Mouse (Mus musculus) layer of hippocampus, adult 9-11 months (tissue): ENCODE results near the gene Aldoart1.

Experiments used
- DNase-seq: peaks from one replicate; pipeline ENCODE4 v3.0.0; 2022

Aldoart1 gene

GRCm38 (mm10) chr4:72852534-72852933 lies at the start of gene Aldoart1:
Gene Aldoart1 (minus strand): TSS chr4:72852634.
- no peak for DNase-seq

GRCm38 (mm10) chr4:72901566-72901965 lies 49.1 kb upstream of the Aldoart1 start:
- DNase-seq, result no peak

DNA sequence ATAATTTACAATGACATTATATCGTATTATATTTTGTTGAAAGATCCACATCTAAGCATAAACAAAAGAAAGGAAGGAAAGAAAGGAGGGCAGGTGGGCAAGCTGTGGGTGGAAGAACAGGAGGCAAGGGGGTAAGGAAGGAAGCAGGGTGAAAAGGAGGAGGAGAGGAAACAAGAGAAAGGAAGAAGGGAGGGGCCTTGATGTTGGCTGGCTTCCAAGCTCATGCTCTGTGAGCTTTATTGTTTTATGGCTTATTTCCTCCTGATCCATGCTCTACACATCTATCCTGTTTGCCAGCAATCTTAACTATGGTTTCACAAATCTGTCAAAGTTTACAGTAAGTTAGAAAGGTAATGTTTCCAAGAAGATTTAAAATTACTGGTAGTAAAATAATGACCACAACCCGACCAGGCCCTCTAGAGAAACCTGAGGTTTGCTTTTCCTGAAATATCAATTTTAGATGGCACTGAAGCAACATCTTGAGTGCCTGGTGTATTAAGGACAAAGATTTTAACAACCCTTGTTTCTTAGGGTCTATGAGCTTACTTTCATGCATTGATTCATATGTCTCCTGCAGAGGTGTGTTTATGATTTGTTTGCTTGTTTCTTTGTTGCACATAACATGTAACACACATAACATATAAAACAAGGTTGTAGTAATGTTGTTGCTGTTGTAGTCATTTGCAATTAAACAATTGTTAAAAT lies 13.1 kb upstream of the Aldoart1 start:
- DNase-seq, result no peak

GRCm38 (mm10) chr4:72844276-72844675 lies 8.2 kb downstream of the Aldoart1 start:
- DNase-seq, result no peak

GRCm38 (mm10) chr4:72843025-72843424 lies 9.4 kb downstream of the Aldoart1 start:
- no peak for DNase-seq

GRCm38 (mm10) chr4:72836430-72836829 lies 16.0 kb downstream of the Aldoart1 start:
- DNase-seq, result no peak

GRCm38 (mm10) chr4:72835400-72835799 lies 17.0 kb downstream of the Aldoart1 start:
- DNase-seq, result no peak

GRCm38 (mm10) chr4:72800816-72801215 lies 51.6 kb downstream of the Aldoart1 start:
- DNase-seq, result no peak
